Mouse (Mus musculus) heart, adult 9 months (tissue): ENCODE measurements around the gene Fbxw10.

Experiments used
- DNase-seq, 2 experiments: peaks; one replicate each; pipeline ENCODE4 v3.0.0; 2022; ENCODE audit warnings: low spot score in 2 of 2

Fbxw10 gene

DNA sequence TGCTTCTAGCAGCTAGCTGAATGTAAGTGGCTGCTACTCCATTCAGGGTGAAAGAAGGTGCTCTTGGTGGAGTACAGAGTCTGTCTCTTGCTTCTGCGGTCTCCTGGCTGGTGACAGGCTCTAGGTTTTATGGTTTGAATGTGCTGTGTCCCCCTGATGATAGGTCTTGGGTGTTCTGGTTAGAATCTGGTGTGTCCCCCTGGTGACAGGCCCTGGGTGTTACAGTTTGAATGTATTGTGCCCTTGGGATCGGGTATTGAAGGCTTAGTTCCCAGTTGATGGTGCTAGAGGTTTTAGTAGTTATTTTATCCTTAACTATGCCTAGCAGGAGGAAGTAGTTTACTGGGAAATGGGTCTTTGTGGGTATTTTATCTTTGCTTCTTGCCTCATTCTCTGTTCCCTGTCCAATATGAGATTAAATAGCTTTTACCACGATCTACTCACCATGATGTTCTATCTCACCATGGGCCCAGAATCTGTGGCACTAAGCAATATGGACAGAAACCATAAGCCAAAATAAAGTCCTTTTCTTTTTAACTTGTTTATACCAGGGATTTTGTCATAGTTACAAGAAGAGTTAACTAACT lies 62.9 kb downstream of the Fbxw10 start:
- no peak for DNase-seq

DNA sequence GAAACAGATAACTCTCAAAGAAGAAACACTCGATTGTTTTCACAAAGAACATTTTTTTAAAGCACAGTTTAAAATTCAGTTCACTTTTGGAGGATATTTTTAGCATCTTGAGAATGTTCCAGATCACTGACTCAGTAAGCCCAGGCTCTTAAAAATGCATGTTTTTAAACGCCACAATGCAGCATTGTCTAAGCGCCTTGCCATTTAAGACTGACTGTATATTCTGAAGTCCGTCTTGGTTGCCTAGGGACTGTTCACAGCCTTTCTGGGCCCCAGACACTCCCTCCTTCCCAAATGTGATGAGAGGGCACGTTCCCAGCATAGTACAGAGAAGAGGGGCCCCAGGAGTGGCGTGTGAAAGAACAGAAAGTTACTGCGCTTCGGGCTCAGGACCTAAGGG lies 64.5 kb downstream of the Fbxw10 start:
- DNase-seq, result no peak

DNA sequence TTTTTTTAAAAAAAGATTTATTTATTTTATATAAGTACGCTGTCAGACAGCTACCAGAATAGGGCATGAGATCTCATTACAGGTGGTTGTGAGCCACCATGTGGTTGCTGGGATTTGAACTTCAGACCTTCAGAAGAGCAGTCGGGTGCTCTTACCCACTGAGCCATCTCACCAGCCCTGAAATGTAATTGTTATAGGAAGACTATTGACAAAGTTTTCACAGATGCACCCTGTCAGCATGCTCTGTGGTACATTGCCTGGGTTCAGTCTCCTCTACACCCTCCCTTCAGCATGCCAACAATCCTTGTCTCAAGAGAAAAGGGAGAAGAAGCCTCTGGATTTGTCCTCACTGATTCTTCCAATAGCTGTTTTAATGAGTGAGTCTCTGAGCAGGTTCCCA lies 66.3 kb downstream of the Fbxw10 start:
- DNase-seq, result no peak

DNA sequence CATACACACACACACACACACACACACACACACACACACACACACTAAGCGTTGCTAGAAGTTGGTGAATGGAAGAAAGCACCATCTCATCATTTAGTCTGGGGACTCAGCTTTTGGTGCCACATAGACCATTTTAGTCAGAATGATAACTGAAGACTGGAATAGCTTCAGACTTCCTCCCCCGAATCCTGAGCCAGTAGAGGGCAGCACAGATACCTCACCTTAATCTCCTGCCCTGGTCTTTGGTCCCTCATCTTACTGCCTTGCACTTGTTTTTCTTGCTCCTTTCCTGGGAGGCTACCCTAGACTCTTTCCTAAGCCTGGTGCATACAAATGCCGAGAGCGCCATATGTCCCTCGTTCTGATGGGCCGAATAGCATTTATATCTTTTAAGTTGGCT lies 67.7 kb downstream of the Fbxw10 start:
- DNase-seq, result no peak

DNA sequence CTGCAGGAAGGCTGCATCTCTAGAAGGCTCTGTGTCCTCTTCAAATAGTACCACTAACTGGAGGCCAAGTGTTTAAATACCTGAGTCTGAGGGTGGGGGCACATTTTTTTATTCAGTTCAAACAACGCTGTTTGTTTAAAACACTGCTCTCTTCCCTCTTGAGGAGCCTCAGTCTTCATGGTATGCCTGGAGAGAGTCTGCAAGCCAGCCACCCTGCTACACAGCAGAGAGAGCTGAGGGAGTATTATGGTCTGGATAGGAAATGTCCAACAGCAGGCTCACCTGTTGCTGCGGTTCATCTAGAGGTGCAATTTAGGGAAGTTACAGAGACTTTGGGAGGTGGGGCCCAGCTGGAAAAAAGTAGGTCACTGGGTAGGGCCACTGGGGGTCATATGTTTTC lies 68.6 kb downstream of the Fbxw10 start:
- no peak for DNase-seq

DNA sequence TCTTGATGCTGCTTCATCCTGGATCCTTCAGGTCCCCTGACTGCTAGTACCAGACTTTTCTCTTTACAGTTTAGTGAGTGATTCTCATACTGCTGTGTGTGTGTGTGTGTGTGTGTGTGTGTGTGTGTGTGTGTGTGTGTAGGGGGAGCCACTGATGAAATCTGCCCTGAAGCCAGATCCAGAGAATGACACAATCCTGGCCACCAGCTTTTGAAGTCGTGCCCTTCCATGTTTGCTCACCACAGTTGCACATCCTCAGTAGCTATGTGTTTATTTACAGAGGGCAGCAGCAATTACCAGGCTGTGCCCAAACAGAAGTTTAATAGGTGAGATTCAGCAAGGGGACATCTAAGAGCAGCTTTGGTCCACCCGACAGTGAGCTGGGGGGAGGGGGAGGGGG lies 69.9 kb downstream of the Fbxw10 start:
- DNase-seq, result no peak

DNA sequence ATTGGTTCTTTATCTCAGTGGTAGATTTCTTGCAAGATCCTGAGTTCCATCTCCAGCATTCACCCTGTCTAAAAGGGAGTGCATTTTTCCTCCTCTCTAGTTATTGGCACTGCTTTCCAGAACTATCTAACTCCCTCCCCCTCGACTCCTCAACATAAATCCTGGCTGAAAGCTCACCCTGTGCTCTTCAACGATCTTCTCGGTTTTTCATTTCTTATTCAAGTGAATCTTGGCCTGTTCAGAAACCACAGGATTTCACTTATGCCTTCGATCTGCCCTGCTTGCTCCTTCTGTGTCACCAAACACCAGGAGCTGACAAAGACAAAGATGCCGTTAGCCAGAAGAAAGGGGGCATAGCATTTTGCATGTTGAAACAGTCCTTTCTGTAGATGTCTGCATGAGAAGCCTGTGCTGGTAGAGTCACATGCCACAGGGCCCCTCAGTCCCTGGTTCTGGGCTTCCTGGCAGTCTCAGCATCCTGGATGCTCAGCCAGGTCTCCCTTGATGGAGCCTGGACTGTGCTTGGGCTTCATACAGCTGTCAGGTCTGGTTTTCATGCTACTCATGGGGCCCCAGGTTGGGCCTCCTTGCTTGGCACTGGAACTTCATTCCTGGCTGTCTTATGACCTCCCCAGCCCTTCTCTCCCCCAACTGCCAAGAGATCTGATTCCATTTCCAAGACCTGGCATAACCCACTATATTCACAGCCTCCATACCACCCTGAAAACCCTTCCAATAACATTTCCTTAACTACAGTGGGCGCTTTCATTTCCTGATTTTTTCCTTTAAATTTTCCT lies 73.3 kb downstream of the Fbxw10 start:
- no peak for DNase-seq

DNA sequence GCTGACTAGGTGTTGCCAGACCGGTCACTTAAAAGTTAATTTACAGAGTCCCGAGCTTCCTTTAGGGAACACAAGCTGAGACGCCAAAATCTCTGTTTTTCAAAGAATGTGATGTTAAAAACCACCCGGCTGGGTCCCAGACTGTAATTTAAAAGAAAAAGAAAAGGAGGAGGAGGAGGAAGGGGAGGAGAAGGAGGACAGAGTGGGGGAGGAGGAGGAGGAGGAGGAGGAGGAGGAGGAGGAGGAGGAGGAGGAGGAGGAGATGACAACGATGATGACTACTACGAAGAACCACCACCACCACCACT lies 73.8 kb downstream of the Fbxw10 start:
- DNase-seq, result no peak

DNA sequence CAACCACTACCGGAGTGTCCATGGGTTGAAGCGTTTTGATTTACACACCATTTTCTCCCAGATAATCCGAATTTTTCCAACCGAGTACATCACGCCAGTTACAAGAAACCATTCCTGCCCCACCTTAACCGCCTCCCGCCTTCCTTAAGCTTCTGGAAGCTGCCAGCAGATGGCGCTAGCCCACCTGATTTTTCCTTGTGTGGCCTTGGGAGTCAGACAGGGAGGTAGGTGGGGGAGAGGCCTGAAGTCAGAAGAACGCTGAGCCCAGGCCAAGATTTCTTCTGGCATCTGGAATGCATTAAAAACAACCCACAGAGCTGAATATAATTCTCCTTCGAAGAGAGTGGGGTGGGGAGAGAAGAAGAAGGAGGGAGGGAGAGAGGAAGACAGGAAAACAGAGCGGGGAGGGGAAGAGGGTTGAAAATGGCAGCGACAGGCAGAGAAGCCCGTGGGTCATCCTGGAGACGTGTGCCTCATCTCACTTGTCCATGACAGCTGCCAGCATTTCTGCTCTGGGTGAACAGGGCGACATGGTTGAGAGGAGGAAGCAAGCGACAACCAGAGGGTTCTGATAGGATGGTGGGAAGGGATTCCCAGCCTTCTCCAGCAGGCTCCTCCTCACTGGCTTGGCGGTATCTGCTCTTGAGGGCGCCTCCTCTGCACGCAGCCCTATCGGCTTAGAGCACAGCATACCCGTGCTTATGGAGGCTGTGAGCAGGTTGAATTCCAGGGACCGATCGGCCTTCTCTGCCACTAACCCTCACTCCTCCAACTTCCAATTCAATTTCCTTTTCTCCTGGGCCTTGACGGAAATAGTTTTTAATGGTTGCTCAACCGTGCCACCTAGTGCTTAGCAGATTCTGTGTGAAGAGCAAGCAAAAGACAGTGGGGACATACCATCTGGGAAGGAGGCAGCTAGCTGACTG lies 74.4 kb downstream of the Fbxw10 start:
- peak; percentile 92 to 94 for DNase-seq

DNA sequence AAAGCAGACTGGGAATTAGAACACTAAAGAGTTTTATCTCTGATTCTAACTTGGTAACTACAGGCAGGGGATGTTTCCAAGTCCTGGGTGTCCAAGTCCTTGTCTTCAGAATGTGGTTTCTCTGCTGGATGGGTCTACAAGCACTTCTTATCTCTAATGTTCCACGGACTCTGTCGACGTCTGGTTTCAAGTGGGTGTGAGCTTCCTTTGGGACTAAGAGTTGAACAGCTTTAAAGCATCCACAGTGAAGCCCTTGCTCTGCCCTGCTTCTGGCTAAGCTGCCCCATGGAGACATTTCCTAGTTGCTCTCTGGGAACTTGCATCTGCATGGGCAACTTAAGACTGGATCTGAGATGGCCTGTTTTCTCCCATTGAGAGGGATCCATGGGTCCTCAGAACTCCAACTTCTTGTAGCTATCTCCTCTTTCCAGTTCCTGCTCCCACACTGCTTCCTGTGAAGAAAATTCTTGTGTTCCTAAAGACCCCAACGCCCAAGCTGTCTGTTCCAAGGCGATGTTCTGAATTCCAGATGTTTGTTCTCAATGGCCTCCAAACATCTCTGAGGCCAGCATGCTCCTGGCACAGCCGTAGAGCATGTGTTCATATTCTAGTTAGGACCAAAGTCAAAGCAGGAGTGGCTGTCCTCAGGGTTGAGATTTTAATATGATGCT lies 77.4 kb downstream of the Fbxw10 start:
- DNase-seq, result peak; percentile 81 to 83
